ENCODE assay signal across 8 mouse cellular contexts in the genomic region with DNA sequence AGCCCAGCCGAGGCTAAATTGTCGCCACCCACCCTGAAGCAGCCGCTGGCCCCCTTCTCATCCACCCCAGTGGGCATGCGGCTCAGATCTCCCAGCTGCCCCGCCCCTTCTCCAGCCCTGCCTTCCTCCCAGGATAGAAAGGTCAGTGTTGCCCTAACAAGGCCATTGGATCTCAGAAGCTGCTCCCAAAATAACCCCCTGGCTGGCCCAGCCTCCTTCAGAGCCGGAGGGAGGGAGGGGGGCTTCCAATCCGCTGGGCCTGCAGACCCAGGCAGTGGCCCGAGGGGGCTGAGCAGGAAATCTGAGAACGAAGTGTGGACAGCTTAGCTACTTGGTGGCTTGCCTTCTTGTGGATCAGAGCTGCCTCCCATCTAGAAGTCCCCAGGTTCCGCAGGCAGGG. TPM values are rescaled to one million over a fixed set of nuclear protein-coding genes. Genes with fewer than 3 reads are reported as not detected.
DNase-seq lines count a peak whose midpoint lies in the region; ATAC-seq and TF ChIP-seq lines count a peak whose summit lies in the region.

A gene (minus strand): TSS at position 89 of the 400 bp plus-strand sequence.

- H3K9ac ChIP-seq in heart, adult 2 months (ENCODE audit: low read depth, low read length), result peak within 1 kb of the TSS; percentile 91
- 0 out of 2 replicates have a peak within 1 kb of the TSS, but pooled peaks have one; percentile 12 for H3K9ac ChIP-seq in neural tube, embryonic 11.5 days (ENCODE audit: low read length)

- H3K4me2 ChIP-seq in neural tube, embryonic 11.5 days (ENCODE audit: low read depth), result 0 out of 2 replicates have a peak within 1 kb of the TSS, but pooled peaks have one; percentile 17

- intact Hi-C loops in heart, adult 2 months (cut with DNase I), result no loop called here

- H3K27ac ChIP-seq in heart, adult 2 months, result peak within 1 kb of the TSS; percentile 97
- no peak within 1 kb of the TSS for H3K27ac ChIP-seq in neural tube, embryonic 11.5 days (ENCODE audit: low read depth, low read length)

- H3K27me3 ChIP-seq in heart, adult 2 months (ENCODE audit: control insufficient read depth, insufficient read depth, low read length), result no peaks in the 10 kb centered on the region
- H3K27me3 ChIP-seq in neural tube, embryonic 11.5 days (ENCODE audit: control insufficient read depth, insufficient read depth, low read length), result no peaks in the 10 kb centered on the region

- peak within 1 kb of the TSS; percentile 63 for H3K4me3 ChIP-seq in heart, adult 2 months
- no peak within 1 kb of the TSS for H3K4me3 ChIP-seq in neural tube, embryonic 11.5 days (ENCODE audit: low read depth, low read length)

- TF ChIP-seq EP300 in heart, adult 2 months (IDR thresholded peaks at IDR 0.05; ENCODE audit: insufficient read depth, low read depth, low read length), result 0 out of 2 replicates have a peak, but pooled peaks have one; percentile 16

- peak; percentile 88 for TF ChIP-seq POLR2A in heart, adult 2 months (IDR thresholded peaks at IDR 0.05; ENCODE audit: insufficient read depth, low read depth, low read length)

- DNase-seq in urinary bladder, postnatal 14 days (ENCODE audit: low spot score), result peak; percentile 60
- no peak for DNase-seq in urinary bladder, adult 18-20 months (ENCODE audit: low spot score in 2 of 2)
- peak; percentile 79 to 87 for DNase-seq in heart, adult 2 months
- DNase-seq in kidney, postnatal 4 days, result peak; percentile 70 to 81
- DNase-seq in neural tube, embryonic 11.5 days (ENCODE audit: low spot score), result peak; percentile 43
- no peak for DNase-seq in cerebellum, postnatal 36 days
- DNase-seq in layer of hippocampus, adult 8-10 months (ENCODE audit: low spot score in 2 of 2), result no peak
- DNase-seq in thymus, postnatal 36 days, result no peak

- peak; percentile 35 for TF ChIP-seq CTCF in heart, adult 2 months (IDR thresholded peaks at IDR 0.05)

- no peaks in the 10 kb centered on the region for H3K9me3 ChIP-seq in neural tube, embryonic 11.5 days (ENCODE audit: control insufficient read depth, low read length)

- WGBS in heart, adult 2 months, result 8% methylated on average over 10 of the region's 10 CpGs
- 13% methylated on average over 10 of the region's 10 CpGs for WGBS in neural tube, embryonic 11.5 days

- H3K79me2 ChIP-seq in heart, adult 2 months (replicated peaks; ENCODE audit: control insufficient read depth, insufficient read depth, low read length), result no peaks in the 10 kb centered on the region

- peaks cover 5% of the 10 kb centered on the region for H3K4me1 ChIP-seq in heart, adult 2 months (ENCODE audit: control insufficient read depth, insufficient read depth, low read length)
- no peaks in the 10 kb centered on the region for H3K4me1 ChIP-seq in neural tube, embryonic 11.5 days (ENCODE audit: control insufficient read depth, insufficient read depth, low read length)

- no peaks in the 10 kb centered on the region for H3K36me3 ChIP-seq in heart, adult 2 months (ENCODE audit: control insufficient read depth, insufficient read depth, low read length)
- H3K36me3 ChIP-seq in neural tube, embryonic 11.5 days (ENCODE audit: control insufficient read depth, insufficient read depth, low read length), result no peaks in the 10 kb centered on the region

- no peak for ATAC-seq in neural tube, embryonic 11.5 days (ENCODE audit: insufficient read depth, low FRiP score, low TSS enrichment)

RNA-seq across cellular contexts. Expression of the gene that starts here (rescaled TPM):
- 100 to 1,000 TPM; 389 to 391 TPM for total RNA-seq in heart, adult 2 months (2021)
- polyA plus RNA-seq in heart, adult 2 months (2012; rRNA removed), result 193 and 253 TPM in 2 replicates
- polyA plus RNA-seq in neural tube, embryonic 11.5 days (2014; fragmentation: Nextera tagmentation; extraction: Ambion mirVana), result 0.50 and 0.52 TPM in 2 replicates
- total RNA-seq in layer of hippocampus, adult 8-10 months (2022), result under 1 TPM; 0.27 to 0.48 (median 0.42) TPM

Comparison
In these comparisons a context has a peak if more than half of its experiments do, and no peak if none do; other contexts are left out.
1. RNA of the gene that starts here (total RNA-seq): 389 to 391 TPM in heart, adult 2 months; 0.27 to 0.48 TPM in layer of hippocampus, adult 8-10 months; every median in the first group is over 100 times any median in the second.
2. RNA of the gene that starts here (polyA plus RNA-seq): 193 to 253 TPM in heart, adult 2 months; 0.50 to 0.52 TPM in neural tube, embryonic 11.5 days; every median in the first group is over 100 times any median in the second.
3. DNase-seq: peak in urinary bladder, postnatal 14 days (single experiment), heart, adult 2 months (2 of 2) and kidney, postnatal 4 days (2 of 2); none in urinary bladder, adult 18-20 months (0 of 2), cerebellum, postnatal 36 days (0 of 2), layer of hippocampus, adult 8-10 months (0 of 2) and thymus, postnatal 36 days (0 of 2).
4. Peak in DNase-seq, H3K9ac ChIP-seq and H3K4me2 ChIP-seq in neural tube, embryonic 11.5 days; RNA of the gene not detected or under 1 TPM.